Mouse (Mus musculus) embryonic fibroblast, embryonic 13.5 days (primary cell): ENCODE results near the gene Tmem115.

ENCODE experiments used
- CTCF ChIP-seq: IDR thresholded peaks from 2 replicates; pipeline ENCODE4 v1.5.1; 2011; ENCODE audit warnings: mild to moderate bottlenecking, control low read depth, low read length, moderate library complexity, borderline replicate concordance; ENCODE audit not compliant: insufficient read depth
- POLR2A ChIP-seq: IDR thresholded peaks from 2 replicates; pipeline ENCODE4 v1.6.1; 2011; ENCODE audit warnings: low read depth, mild to moderate bottlenecking, control low read depth, low read length, moderate library complexity

DNA sequence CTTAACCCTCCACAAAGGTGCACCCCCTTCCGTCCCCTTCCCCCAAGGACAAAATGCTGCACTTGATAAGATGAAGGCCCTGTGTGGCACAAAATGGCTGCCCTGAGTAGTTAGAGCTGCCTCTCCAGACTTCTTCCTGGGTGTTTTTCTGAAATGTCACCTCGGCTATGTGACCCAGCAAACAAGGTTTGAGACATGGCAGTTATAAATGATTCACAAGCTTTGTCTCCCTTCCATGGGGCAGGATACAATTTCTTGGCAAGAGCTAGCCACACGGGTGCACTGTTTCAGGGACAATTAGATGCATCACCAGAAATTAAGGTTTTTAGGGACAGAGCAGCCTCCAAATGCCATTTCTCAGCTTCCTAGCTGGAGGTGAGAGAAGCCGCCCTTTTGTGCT is 6.7 kb downstream of the Tmem115 start:
- TF ChIP-seq POLR2A (no peak), CTCF (no peak)
